Mouse (Mus musculus) CD4-positive naive resting alpha-beta T cell, adult 76 days (primary cell): ENCODE data around the gene Gm42688. TPM values are rescaled to one million over a fixed set of nuclear protein-coding genes. Genes with fewer than 3 reads are reported as not detected.

Source experiments
- total RNA-seq: library from RNA; stranded (reverse); gene quantifications from one replicate; pipeline ENCODE4 v1.2.4, GENCODE M21; 2023

Gm42688 gene
- 6.1 TPM for total RNA-seq

DNA sequence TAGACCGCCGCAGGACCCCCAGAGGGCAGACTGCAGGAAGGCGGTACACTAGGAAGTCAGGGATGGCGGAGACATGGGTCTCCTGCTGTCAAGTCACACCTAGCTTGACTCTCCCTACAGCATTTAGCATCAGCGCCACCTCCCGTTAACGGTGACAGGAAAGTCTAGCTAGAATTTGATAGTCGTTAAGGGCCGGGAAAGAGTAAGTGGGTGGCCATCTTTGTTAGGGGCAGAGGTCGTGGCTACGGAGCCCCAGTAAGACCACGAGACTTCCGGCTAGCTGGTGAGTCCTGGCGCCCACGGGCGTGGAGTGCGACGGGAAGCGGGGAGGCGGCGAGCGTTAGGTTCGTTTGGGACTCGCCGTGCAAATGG lies at the start of gene Gm42688, which contains the start of gene Ccdc142:
Gm42688 (plus strand) TSS at position 302 of the 372 bp plus-strand sequence.
Ccdc142 (plus strand) TSS at position 286 of the 372 bp plus-strand sequence.

GRCm38 (mm10) chr6:83054074-83054851 lies 47.2 kb upstream of the Gm42688 start, which contains the start of gene Aup1:
Gene Aup1 (plus strand): TSS chr6:83054521.

DNA sequence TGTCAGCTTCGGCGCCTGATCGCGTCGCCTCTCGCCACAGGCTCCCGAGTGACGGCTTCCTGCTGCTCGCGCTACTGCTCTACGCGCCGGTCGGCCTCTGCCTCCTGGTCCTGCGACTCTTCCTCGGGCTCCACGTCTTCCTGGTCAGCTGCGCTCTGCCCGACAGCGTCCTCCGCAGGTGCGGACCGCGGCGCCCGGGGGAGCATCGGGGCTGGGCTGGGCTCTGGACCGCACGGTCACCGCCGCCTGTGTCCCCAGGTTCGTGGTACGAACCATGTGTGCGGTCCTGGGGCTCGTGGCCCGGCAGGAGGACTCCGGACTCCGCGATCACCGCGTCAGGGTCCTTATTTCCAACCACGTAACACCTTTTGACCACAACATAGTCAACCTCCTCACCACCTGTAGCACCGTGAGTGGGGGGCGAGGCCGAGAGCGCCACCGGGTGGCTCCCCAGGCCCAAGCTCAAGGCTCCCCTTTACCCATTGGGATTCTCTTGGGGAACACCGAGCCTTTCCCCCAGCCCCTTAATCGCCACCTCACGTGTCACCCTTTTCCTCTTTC lies 46.5 kb upstream of the Gm42688 start, which contains the start of gene Htra2:
Htra2 (minus strand) TSS at position 403 of the 561 bp plus-strand sequence.

DNA sequence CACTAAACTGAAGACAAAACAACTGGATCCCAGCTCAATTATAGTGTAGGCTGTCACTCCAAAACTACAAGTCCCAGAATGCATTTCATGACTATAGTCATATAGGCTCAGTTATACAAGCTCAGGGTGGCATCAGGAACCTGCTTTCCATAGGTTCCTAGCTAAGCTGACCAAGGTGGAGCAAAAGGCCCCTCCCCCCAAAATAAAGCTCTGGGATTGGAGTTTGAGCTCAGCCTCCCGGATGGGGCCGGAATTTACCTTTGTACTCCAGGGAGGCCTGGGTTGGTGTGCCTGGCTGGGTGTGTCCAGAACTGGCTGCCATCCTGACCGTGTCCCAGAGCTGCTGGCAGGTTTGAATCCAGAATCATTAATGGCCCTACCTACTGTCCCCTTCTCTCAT lies 43.6 kb upstream of the Gm42688 start, which contains the start of gene Dqx1:
Dqx1 (plus strand) TSS at position 55 of the 400 bp plus-strand sequence.

GRCm38 (mm10) chr6:83070247-83070310 lies 31.3 kb upstream of the Gm42688 start, which contains the start of gene Tlx2:
Gene Tlx2 (minus strand): TSS chr6:83070293.

DNA sequence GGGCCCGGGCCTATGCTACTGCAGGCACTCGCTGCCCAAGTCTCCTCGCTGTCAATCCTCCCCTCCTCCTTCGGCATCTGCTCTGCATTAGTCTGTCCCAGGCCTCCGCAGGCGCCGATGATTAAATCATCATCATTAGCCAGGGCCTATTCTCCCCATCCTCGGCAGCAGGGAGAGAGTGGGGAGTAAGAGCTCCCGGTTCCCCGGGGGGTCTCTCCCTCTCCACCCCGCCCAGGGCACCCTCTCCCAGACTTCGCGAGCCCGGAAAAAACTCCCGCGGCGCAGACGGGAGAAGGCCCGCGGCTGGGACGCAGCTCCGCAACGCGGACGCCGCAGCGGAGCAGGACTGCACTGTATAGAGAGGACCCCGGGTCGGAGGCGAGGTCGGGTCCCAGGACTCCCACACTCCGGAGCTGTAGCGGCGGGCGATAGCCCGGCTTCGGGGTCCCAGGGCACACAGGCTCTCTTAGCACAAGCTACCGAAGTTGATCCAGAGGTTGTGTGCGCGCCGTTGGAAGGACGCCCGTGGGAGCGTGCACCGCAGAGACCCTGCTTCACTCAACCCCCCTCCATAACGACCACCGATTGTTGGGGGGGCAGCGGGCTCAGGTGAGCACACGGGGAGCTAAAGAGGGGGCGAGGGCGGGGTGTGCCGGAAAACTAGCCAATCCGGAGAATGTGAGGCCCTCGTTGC lies 23.6 kb upstream of the Gm42688 start, which contains the start of gene Pcgf1:
Pcgf1 (plus strand) TSS at position 240 of the 694 bp plus-strand sequence.

GRCm38 (mm10) chr6:83086121-83087035 lies 15.0 kb upstream of the Gm42688 start, which contains the start of gene Lbx2:
Gene Lbx2 (plus strand): TSS chr6:83086367.

DNA sequence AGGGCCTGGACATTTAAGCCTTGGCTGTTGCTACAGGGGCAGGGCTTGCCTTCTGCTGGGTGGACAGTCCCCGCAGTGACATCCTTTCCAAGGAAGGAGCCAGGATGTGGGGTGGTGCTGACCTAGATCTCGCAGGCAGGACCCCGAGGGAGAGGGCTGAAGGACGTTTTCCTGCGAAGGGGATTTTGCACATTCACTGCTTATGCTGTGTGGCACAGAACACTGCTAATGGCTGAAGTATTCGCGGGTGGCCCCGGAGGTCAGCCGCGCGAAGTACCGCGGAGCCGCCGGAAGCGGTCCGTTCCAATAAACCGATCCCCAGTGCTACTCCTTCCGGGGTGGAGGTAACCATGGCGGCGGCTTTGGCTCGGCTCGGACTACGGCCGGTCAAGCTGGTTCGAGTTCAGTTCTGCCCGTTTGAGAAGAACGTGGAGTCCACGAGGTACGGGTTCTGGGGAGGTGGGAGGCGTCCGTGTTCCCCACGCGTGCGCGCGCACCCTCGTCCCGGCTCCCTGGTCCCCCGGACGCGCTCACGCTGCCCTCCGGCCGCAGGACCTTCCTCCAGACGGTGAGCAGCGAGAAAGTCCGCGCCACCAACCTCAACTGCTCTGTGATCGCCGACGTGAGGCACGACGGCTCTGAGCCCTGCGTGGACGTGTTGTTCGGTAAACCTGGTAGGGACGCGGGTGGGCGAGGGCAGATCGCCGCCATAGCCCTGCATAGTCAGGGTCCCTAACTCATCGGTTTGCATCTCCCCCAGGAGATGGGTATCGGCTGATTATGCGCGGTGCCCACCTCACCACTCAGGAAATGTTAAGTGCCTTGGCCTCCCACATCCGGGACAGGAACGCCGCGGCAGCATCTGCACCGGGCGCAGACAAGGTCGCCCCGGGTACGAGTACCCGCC lies 7.6 kb downstream of the Gm42688 start, which contains the start of gene Mrpl53:
Mrpl53 (plus strand) TSS at position 279 of the 907 bp plus-strand sequence.

GRCm38 (mm10) chr6:83115011-83115671 lies 13.7 kb downstream of the Gm42688 start, which contains the start of gene Mogs:
Gene Mogs (plus strand): TSS chr6:83115496.

DNA sequence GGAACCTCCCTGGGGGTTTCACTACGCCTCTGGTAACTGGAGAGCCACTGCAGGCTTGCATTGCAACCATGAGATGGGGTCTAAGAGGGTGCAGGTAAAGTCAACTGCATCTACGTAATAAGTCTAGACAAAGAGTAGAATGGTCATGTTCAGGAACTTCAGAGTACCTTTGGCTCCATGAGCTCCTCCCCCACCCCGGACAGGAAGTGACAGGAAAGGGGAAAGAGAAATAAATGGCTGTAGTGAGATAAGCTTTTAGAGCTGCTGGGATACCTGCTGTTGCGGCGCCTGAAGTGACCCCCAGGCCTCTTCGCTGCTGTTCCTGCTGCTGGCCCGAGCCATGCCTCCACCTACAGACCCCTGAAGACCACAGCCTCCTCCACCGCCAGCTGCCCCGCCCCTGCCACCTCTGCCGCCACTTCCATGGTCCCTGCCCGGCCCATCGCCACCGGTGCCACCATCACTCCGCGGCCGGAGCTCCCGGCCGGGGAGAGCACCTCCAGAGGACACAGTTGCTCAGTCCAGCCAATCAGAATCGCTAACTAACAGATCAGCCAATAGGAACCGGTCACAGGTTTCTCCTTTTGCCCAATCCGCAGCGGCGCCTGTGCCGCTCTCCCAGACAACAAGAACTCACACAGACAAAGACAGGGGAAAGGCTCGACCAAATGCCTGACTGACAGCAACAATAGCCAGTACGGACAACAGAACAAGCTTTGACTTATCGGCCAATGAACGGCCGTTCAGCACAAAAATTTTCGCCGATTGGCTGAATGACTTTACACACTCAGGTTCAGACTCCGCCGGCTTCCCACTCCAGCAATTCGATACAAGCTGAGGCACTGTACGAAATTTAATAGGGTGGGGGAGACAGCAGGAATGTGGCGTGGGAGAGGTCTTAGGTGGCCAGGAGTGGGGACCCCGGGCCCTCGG lies 19.8 kb downstream of the Gm42688 start, which contains the start of gene Wbp1:
Wbp1 (minus strand) TSS at position 630 of the 933 bp plus-strand sequence.

GRCm38 (mm10) chr6:83125331-83125730 lies 23.9 kb downstream of the Gm42688 start, which contains the start of gene Ino80b:
Gene Ino80b (minus strand): TSS chr6:83125431.

GRCm38 (mm10) chr6:83134951-83135513 lies 33.6 kb downstream of the Gm42688 start, which contains the start of gene Rtkn:
Gene Rtkn (plus strand): TSS chr6:83135463.

DNA sequence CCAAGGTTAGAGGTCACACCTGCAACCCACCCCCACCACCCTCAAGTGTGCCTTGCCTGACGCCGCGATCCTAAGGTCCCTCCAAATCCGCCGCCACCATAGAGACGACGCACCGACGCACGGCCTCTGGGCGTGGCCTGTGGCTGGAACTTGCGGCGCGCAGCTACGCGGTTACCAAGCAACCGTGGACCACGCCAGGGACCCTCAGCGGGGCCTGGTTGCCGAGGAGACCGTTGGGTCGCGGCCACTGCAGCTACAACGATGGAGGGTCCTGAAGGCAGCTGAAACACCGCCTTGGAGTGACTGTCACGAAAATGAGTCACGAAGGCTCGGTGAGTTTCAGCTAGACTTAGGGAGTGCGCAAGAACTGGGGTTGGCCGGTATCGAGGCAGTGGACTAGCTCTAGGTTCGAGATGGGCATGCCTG lies 54.9 kb downstream of the Gm42688 start, which contains the start of the genes Wdr54 and 1700003E16Rik:
Wdr54 (minus strand) TSS at position 139 of the 426 bp plus-strand sequence.
1700003E16Rik (plus strand) TSS at position 146 of the 426 bp plus-strand sequence.

Other genes with a start within 250 kb of the Gm42688 start
- 17.1 TPM for gene Sema4f, start 161.8 kb upstream of the Gm42688 start, total RNA-seq
- not detected for gene M1ap, start 154.7 kb upstream of the Gm42688 start, total RNA-seq
- 13.2 TPM for gene Dok1, start 68.1 kb upstream of the Gm42688 start, total RNA-seq
- not detected for gene Loxl3, start 67.4 kb upstream of the Gm42688 start, total RNA-seq
- 376 TPM for gene Aup1, start 47.1 kb upstream of the Gm42688 start, total RNA-seq
- 25.8 TPM for gene Htra2, start 46.3 kb upstream of the Gm42688 start, total RNA-seq
- gene Dqx1, start 43.8 kb upstream of the Gm42688 start, total RNA-seq: 11.6 TPM
- gene Tlx2, start 31.3 kb upstream of the Gm42688 start, total RNA-seq: not detected
- gene Pcgf1, start 23.7 kb upstream of the Gm42688 start, total RNA-seq: 20.6 TPM
- gene Lbx2, start 15.2 kb upstream of the Gm42688 start, total RNA-seq: not detected
- gene Ccdc142, start within 50 bp of the Gm42688 start, total RNA-seq: 10.7 TPM
- 24.3 TPM for gene Mrpl53, start 7.4 kb downstream of the Gm42688 start, total RNA-seq
- 38.4 TPM for gene Mogs, start 13.9 kb downstream of the Gm42688 start, total RNA-seq
- gene Wbp1, start 19.9 kb downstream of the Gm42688 start, total RNA-seq: 37.7 TPM
- 25.4 TPM for gene Ino80b, start 23.8 kb downstream of the Gm42688 start, total RNA-seq
- gene Rtkn, start 33.8 kb downstream of the Gm42688 start, total RNA-seq: not detected
- gene Wdr54, start 54.8 kb downstream of the Gm42688 start, total RNA-seq: not detected
- not detected for gene 1700003E16Rik, start 54.8 kb downstream of the Gm42688 start, total RNA-seq
- gene Dctn1, start 64.3 kb downstream of the Gm42688 start, total RNA-seq: 85.3 TPM
- gene Slc4a5, start 118.2 kb downstream of the Gm42688 start, total RNA-seq: not detected
- 44.9 TPM for gene Mthfd2, start 224.3 kb downstream of the Gm42688 start, total RNA-seq
- 112 TPM for gene Mob1a, start 224.4 kb downstream of the Gm42688 start, total RNA-seq
- 27.1 TPM for gene Bola3, start 247.5 kb downstream of the Gm42688 start, total RNA-seq